Mouse (Mus musculus): Measurements from ENCODE around the gene Myl10. TPM values are rescaled to one million over a fixed set of nuclear protein-coding genes. Genes with fewer than 3 reads are reported as not detected.

The Myl10 gene
- polyA plus RNA-seq, 1 experiment from 2014 or later = not detected

Other genes starting within 250 kb of the Myl10 start
- 101 and 106 TPM in 2 replicates for gene Cux1, start 125.7 kb upstream of the Myl10 start, polyA plus RNA-seq (2015; fragmentation: Nextera tagmentation; extraction: Ambion mirVana)
- gene Col26a1, start 190.1 kb downstream of the Myl10 start, polyA plus RNA-seq (2015; fragmentation: Nextera tagmentation; extraction: Ambion mirVana) = 37.8 and 41.8 TPM in 2 replicates
- 129 and 131 TPM in 2 replicates for gene Ift22, start 215.0 kb downstream of the Myl10 start, polyA plus RNA-seq (2015; fragmentation: Nextera tagmentation; extraction: Ambion mirVana)

Measured in hindbrain, embryonic 15.5 days (tissue).